Mouse (Mus musculus) cortical plate, adult 2 months (tissue): ENCODE data around the gene 2610028H24Rik. TPM values are rescaled to one million over a fixed set of nuclear protein-coding genes. Genes with fewer than 3 reads are reported as not detected.

Experiments
- H3K27ac ChIP-seq: fragments of 200-500 bp; 2 replicates; pipeline ENCODE4 v1.5.1; 2012; ENCODE audit warnings: low read length, control low read depth, inconsistent platforms; ENCODE audit not compliant: insufficient read depth
- H3K4me1 ChIP-seq: fragments of 200-500 bp; 2 replicates; pipeline ENCODE4 v1.6.1; 2011; ENCODE audit warnings: low read length; ENCODE audit not compliant: control insufficient read depth, insufficient read depth
- H3K4me3 ChIP-seq: fragments of 200-500 bp; 2 replicates; pipeline ENCODE4 v1.5.1; 2011; ENCODE audit warnings: mild to moderate bottlenecking, low read length, control low read depth; ENCODE audit not compliant: insufficient read depth
- CTCF ChIP-seq: fragments of 200-500 bp; IDR thresholded peaks from 2 replicates; pipeline ENCODE4 v1.5.1; 2011; ENCODE audit warnings: mild to moderate bottlenecking, control low read depth, low read length; ENCODE audit not compliant: insufficient read depth; ENCODE audit errors: extremely low read depth
- POLR2A ChIP-seq: fragments of 200-500 bp; IDR thresholded peaks from 2 replicates; pipeline ENCODE4 v1.6.1; 2011; ENCODE audit warnings: mild to moderate bottlenecking, low read length, control low read depth; ENCODE audit not compliant: insufficient read depth; ENCODE audit errors: extremely low read depth
- polyA plus RNA-seq: library from polyadenylated mRNA; depleted of rRNA; stranded (reverse); fragments of >200 nt; gene quantifications from 2 replicates; pipeline ENCODE4 v1.2.3, GENCODE M21; 2012

Gene 2610028H24Rik
- polyA plus RNA-seq, 1 experiment = 0.23 TPM

GRCm38 (mm10) chr10:76447406-76448229, 1.3 kb upstream of the 2610028H24Rik start:
- Histone ChIP-seq H3K27ac (no peak overlapping the region), H3K4me3 (no peak overlapping the region), H3K4me1 (no peaks in the 10 kb centered on the region)
- TF ChIP-seq POLR2A = no peak
- TF ChIP-seq CTCF = no peak

- TF ChIP-seq CTCF (peak; percentile 69), POLR2A (no peak)
- no peak overlapping the region for H3K4me3 ChIP-seq
- no peaks in the 10 kb centered on the region for H3K4me1 ChIP-seq
- H3K27ac ChIP-seq = no peak overlapping the region
Observed at GRCm38 (mm10) chr10:76455289-76455688, 6.4 kb downstream of the 2610028H24Rik start.

GRCm38 (mm10) chr10:76461255-76461654, 12.4 kb downstream of the 2610028H24Rik start:
- no peak overlapping the region for H3K27ac ChIP-seq
- H3K4me1 ChIP-seq = peaks cover 1% of the 10 kb centered on the region; the same call in 1 of the 2 replicates
- TF ChIP-seq POLR2A (no peak), CTCF (no peak)
- no peak overlapping the region for H3K4me3 ChIP-seq

- no peak overlapping the region for H3K27ac ChIP-seq
- H3K4me1 ChIP-seq = peaks cover 1% of the 10 kb centered on the region; the same call in 1 of the 2 replicates
- no peak overlapping the region for H3K4me3 ChIP-seq
- TF ChIP-seq CTCF (no peak), POLR2A (no peak)
Observed at GRCm38 (mm10) chr10:76462312-76462711, 13.4 kb downstream of the 2610028H24Rik start.

DNA sequence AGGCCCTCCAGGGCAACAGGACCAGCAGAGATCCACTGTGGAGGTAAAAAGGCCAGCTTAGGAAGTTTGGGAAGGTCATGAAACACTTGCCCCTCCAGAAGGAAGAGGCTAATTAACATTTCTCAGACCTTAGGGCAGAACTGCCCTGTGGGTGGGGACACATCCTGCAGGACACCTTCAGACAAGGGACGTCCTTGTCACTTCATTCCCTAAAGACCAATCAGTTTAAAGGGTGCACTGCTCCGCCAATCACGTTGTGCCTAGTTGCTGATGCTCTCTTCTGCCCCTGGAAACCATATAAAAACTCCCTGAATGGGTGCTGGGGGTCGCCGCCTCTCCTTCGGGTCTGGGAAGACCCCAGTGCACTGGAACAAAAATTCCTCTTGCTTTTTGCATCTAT, 13.8 kb downstream of the 2610028H24Rik start:
- no peak overlapping the region for H3K27ac ChIP-seq
- no peak for TF ChIP-seq POLR2A
- TF ChIP-seq CTCF = no peak
- peaks cover 1% of the 10 kb centered on the region; the same call in 1 of the 2 replicates for H3K4me1 ChIP-seq
- H3K4me3 ChIP-seq = no peak overlapping the region

DNA sequence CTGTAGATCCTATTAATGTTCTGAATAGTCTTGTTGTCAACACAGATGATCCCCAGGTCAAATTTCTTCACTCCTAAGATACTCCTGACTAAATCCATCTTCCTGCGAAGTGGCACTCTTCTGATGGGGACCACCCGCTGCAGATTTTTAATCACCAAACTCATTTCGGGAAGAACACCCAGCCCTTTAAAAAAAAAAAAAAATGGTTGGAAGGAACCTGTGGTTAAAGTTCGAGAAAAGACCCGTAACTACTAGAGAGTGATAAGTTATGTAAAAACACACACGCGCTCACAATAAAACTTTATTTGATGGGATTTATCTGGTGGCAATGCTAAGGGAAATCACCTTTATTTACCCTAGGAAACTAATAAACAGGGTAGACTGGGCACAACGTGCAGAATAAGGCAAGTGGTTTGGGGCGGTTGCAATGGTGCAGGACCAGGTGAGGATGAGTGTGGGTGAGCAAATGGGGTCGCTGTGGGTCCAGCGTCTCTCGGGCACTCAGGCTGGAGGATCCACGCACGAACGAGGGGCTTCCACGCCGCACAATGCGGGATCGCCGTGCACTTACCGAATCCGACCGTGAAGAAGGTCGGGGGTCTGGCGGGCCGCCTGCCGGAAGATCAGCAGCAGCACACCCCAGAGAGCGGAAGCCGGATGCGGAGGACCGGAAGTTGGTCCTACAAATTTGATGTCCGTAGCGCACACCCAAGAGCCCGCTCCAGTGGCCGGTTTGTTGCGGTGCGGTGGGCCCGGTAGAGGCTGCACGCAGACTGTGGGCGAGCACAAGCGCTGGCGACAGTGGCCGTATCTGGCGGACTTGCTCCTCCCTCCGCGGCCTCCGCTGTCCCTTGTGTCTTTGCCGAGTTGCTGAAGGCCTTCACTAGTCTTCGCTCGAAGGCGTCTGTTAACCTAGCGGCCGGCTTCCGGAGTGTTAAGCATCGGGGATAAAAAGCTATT, 19.6 kb downstream of the 2610028H24Rik start, which contains the start of the genes Mcm3ap and Ybey:
Gene Mcm3ap (plus strand): TSS at position 725 of the 960 bp plus-strand sequence.
Gene Ybey (minus strand): TSS at position 912 of the 960 bp plus-strand sequence.
- peaks cover 1% of the 10 kb centered on the region; the same call in 1 of the 2 replicates for H3K4me1 ChIP-seq

GRCm38 (mm10) chr10:76473759-76474158, 24.9 kb downstream of the 2610028H24Rik start:
- no peak overlapping the region for H3K4me3 ChIP-seq
- peaks cover 4% of the 10 kb centered on the region; the same call in 1 of the 2 replicates for H3K4me1 ChIP-seq
- H3K27ac ChIP-seq = no peak overlapping the region
- no peak for TF ChIP-seq CTCF
- TF ChIP-seq POLR2A = no peak

More for the DNA sequence above, 19.6 kb downstream of the 2610028H24Rik start, which contains the start of the genes Mcm3ap and Ybey:
- TF ChIP-seq CTCF (no peak), POLR2A (peak; percentile 81)
- H3K27ac ChIP-seq = peak within 1 kb of the TSS; percentile 66; the same call in 1 of the 2 replicates
- H3K4me3 ChIP-seq = peak within 1 kb of the TSS; percentile 86

GRCm38 (mm10) chr10:76480851-76481250, 32.0 kb downstream of the 2610028H24Rik start:
- TF ChIP-seq CTCF (no peak), POLR2A (no peak)

DNA sequence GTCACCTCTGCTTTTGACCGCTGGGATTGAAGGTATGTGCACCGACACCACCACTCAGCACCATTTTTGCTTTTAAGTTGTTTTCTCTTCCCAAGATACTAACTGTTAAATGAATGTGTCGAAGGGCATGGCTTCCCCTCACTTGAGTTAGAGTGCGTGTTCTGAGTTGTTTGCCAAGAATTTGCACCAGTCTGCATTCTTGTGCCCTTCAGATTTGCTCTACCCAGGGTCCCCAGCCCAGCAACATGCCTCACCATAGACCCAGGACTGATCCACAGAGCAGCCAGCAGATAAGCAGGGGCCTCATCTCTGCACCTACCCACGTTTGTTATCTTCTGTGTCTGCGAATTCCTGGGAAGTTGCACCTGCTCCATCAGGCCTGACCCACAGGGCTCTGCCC, 32.6 kb downstream of the 2610028H24Rik start:
- Histone ChIP-seq H3K27ac (no peak overlapping the region), H3K4me3 (no peak overlapping the region), H3K4me1 (no peaks in the 10 kb centered on the region)
- TF ChIP-seq CTCF (no peak), POLR2A (no peak)

More at GRCm38 (mm10) chr10:76480851-76481250, 32.0 kb downstream of the 2610028H24Rik start:
- Histone ChIP-seq H3K27ac (no peak overlapping the region), H3K4me3 (no peak overlapping the region), H3K4me1 (no peaks in the 10 kb centered on the region)
